Mouse (Mus musculus): Measurements from ENCODE around the gene Rnf123.

Rnf123 gene

DNA sequence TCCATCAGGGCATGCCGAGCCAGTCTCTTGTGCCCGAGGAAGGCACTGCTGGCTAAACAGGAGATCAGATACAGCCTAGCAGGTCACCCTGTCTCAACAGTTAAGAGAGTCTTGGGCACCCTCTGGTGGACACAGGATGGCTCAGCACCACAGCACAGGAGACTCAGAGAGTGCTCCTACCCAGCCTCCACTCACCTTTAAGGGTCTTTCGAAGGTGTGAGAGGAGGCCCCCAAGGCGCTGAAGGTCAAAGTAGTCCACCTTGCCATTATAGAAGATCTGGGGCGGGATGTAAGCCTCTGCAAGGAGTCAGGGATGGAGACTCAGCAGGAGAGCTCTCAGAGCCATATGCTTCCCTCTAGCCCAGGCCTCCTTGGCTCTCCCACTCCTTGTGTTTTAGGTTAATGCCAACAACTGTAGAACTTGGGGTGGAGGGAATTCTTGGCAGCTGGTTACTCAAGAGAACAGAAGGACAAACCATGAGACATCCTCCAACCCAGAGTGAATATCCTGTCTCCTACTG is 17.6 kb downstream of the Rnf123 start:
- DNase-seq (ENCODE audit: inconsistent age in 2 of 2, low spot score in 1 of 2), result peak; percentile 75 to 90

DNA sequence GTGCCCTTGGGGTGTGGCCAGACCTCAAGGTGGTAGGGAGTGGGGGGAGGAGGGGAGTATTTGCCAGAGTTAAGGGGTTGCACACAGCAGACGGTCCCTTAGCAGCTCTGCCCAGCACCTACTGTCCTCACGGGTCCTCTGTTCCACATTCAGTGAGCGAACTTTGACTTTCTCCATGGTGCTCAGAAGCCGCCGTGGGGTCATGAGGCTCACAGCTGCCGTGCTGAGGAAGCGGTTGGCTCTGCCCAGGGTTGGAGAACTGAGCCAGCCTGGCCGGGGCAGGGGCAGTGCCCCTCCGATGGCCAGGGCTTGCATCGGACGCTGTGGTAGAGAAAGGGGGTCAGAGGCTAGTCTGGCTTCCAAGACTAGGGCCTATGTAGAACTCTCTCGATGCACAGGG is 19.8 kb downstream of the Rnf123 start:
- no peak for DNase-seq (ENCODE audit: inconsistent age in 2 of 2, low spot score in 1 of 2)

DNA sequence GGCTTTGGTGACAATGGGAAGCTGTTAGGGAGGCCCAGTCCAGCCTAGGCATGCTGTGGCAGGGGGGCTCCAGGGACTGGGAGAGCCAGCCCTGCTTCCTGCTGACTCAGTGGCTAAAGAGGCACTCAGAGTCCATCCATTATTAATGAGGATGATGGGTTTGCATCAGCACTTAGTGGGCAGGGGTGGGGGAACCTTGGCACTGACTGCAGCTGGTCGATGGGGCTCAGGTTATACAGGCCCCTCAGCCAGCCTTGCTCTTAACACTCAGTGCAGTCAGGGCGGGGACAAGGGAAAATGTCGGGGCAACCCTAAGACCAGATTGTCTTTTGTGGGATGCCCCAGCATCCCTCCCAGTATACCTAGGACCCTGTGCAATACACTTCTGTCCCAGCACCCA is 21.0 kb downstream of the Rnf123 start:
- DNase-seq (ENCODE audit: inconsistent age in 2 of 2, low spot score in 1 of 2), result peak in 1 of 2 experiments; percentile 9

DNA sequence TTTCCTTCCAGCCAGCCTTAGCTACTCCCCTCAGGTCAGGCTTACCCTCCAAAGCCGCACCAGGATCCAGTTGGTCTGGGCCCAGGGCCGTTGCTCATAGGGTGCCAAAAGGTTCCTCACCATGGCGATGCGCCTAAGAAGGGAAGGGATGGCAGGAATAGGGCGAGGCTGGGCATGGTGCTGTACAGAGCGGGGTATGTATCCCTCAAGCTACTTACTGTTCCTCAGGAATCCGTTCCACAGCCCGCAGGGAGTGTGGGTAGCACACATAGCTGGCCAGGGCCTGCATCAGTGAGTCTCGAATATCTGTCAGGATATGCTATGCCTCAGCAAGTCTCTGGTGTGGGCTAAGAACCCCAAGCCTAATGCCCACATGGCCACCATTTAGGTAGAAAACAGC is 24.9 kb downstream of the Rnf123 start:
- DNase-seq (ENCODE audit: inconsistent age in 2 of 2, low spot score in 1 of 2), result no peak

DNA sequence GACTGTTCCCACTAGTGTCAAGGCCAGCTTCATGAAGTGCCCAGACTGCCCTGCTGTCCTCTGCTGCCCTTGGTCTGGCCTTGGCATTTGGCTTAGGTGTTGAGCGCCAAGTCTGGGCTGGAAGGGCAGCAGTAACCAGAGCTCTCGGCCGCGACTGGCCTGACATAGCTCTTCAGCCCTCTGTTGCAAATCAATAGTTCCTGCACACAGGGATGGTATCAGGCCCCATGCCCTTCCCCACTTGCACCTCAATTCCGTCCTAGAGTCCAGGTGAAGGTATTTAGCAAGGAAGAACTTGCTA is 25.9 kb downstream of the Rnf123 start:
- DNase-seq (ENCODE audit: inconsistent age in 2 of 2, low spot score in 1 of 2), result peak; percentile 85 to 91

DNA sequence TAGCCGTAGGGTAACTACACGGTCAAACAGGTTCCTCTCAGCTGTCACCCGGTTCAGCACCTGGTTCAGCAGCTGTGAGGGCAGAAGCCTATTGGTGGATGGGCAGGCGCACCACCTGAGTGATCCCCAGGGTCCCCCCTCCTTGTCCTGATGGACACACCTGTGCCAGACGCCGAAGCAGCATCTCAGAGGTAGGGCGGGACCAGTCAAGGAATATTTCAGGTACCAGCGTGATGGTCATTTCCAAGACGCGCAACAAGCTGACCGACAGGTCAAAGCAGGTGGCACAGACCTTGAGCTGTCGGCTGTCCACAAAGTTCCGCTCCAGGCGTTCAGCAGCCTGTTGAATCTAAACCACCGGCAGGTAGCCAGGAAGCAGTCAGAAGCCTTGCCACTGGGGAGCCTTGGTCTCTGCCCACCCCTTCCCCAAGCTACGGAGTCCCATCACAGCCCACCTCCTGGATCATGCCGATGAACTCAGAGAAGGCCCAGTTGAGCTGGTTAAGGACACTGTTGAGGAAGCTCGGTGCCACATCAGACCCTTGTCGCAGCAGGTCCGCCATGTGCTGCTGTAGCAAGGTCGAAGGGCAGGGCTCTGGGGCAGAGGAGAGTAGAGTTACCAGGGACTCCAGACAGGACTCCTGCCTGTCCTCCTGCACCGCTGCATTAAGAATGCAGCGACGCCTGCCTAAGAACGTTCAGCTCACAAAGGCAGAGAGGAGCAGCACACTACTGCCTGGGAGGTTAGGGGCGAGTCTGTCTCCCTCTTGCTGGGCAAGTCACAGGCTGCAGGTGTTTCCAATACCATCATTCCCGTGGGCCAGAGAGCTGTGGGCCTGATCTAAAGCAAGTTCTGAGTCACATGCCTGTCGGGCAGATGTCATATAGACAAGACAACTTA is 26.5 kb downstream of the Rnf123 start:
- DNase-seq (ENCODE audit: inconsistent age in 2 of 2, low spot score in 1 of 2), result no peak

DNA sequence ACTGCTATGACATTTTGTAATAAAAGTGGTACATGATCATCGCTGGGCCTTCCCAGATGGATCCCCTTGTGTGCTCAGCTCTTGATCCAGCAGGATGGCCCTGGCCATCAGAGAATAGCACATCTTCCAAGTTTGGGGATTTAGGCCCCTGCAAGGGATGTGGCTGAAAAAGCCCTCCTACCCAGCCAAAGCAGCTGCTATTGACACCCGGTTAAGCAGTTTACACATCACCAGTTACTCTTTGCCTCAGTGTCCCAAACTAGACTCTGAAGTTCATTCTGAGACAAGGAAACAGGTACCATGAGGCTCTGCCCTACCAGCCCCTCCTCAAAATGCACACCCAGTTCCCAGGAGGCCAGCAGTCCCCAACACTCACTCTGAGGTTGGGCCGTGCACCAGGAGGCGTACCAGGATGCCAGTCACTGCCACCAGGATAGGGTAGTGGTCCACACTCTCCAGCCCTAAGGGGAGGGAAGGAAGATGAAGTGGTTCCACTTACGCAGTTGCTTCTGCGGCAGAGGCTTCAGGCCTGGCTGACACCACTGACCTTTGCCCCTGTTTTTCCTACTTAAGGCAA is 27.4 kb downstream of the Rnf123 start:
- DNase-seq (ENCODE audit: inconsistent age in 2 of 2, low spot score in 1 of 2), result peak in 1 of 2 experiments; percentile 29

DNA sequence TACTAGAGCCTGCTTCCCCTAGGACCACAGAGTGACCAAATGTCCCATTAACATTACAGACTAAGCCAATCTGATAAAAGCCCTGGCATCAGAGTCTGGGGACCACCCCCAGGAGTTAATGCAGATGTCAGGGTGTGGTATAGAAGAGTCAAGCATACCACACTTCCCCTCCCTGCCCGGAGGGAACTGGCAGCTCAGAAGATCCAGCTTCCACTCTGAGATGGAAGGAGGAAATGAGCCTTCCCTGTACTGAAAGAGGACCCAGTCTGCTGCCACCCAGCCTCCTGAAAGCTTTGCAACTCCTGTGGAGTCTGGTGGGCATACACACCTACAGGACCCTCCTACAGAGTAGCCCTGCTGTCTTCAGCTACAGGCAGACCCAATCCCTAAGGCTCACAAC is 28.1 kb downstream of the Rnf123 start:
- peak in 1 of 2 experiments; percentile 44 for DNase-seq (ENCODE audit: inconsistent age in 2 of 2, low spot score in 1 of 2)

DNA sequence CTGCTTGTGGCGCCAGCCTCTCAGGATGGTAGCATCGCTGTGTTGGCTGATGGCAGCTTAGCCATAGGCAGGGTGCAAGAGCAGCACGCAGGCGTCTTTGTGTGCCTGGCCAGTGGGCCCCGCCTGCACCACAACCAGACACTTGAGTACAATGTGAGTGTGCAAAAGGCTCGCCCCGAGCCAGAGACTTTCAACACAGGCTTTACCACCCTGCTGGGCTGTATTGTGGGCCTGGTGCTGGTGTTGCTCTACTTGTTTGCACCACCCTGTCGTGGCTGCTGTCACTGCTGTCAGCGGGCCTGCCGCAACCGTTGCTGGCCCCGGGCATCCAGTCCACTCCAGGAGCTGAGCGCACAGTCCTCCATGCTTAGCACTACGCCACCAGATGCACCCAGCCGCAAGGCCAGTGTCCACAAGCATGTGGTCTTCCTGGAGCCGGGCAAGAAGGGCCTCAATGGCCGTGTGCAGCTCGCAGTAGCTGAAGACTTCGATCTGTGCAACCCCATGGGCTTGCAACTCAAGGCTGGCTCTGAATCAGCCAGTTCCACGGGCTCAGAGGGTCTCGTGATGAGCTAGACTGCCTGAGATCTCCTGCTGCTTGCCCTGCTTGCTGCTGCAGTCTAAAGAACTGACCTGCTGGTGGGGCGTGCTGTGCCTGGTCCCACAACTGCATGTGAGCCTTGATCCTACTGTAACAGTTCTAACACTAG is 28.7 kb downstream of the Rnf123 start:
- peak in 1 of 2 experiments; percentile 26 for DNase-seq (ENCODE audit: inconsistent age in 2 of 2, low spot score in 1 of 2)

DNA sequence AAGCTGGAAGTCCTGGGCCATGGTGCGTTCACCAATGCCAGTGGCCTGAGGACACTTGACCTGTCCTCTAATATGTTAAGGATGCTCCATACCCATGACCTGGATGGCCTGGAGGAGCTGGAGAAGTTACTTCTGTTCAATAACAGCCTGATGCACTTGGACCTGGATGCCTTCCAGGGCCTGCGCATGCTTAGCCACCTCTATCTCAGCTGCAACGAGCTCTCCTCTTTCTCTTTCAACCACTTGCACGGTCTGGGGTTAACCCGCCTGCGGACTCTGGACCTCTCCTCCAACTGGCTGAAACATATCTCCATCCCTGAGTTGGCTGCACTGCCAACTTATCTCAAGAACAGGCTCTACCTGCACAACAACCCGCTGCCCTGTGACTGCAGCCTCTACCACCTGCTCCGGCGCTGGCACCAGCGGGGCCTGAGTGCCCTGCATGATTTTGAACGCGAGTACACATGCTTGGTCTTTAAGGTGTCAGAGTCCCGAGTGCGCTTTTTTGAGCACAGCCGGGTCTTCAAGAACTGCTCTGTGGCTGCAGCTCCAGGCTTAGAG is 29.4 kb downstream of the Rnf123 start:
- peak in 1 of 2 experiments; percentile 37 for DNase-seq (ENCODE audit: inconsistent age in 2 of 2, low spot score in 1 of 2)

DNA sequence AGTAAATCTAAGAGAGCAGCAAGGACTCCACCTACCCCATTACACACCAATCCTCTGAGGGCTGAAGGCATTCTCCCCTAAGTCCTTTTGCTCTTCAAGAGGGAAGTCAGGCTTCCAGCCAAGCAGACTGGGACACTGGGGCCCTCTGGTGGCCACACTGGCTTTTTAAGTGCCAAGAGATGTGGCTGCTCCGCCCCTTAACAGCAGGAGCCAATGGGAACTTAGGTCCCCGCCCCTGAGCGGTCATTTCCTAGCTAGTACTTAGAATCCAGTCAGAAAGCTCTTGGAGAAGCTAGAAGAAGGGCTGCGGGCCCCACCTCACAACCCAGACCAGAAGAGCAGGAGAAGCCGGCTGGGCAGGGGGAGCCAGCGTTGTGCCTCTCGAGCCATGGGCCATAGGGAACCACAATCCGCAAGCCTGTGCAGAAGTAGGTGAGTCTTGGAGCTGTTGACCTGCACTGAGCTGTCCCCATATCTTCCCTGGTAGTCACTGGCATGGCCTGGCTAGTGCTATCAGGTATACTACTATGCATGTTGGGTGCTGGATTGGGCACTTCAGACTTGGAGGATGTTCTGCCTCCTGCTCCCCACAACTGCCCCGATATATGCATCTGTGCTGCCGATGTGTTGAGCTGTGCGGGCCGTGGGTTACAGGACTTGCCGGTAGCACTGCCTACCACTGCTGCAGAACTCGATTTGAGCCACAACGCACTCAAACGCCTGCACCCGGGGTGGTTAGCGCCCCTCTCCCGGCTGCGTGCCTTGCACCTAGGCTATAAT is 30.1 kb downstream of the Rnf123 start, which contains the start of gene Amigo3:
Gene Amigo3, plus strand, starts transcription at position 275 of the 780 bp plus-strand sequence.
- DNase-seq (ENCODE audit: inconsistent age in 2 of 2, low spot score in 1 of 2), result peak; percentile 96 to 99

DNA sequence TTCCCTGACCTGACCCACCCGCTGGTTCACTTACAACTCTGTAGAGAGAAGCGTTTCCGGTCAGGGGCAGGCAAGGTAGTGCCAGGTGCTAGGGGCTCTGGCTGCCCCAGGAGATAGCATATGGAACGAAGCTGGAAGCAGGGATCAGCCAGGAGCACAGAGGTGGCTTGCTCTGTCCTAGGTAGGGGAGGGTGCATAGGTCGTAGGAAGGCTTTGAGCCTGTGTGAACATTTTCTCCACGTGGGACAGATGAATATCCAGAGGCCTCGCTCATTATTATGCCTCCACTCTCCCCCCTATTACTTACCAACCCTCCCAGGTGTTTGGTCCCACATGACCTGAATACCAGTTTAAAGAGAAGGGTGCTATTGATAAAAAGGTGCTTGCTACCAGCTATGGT is 30.7 kb downstream of the Rnf123 start:
- DNase-seq (ENCODE audit: inconsistent age in 2 of 2, low spot score in 1 of 2), result no peak

DNA sequence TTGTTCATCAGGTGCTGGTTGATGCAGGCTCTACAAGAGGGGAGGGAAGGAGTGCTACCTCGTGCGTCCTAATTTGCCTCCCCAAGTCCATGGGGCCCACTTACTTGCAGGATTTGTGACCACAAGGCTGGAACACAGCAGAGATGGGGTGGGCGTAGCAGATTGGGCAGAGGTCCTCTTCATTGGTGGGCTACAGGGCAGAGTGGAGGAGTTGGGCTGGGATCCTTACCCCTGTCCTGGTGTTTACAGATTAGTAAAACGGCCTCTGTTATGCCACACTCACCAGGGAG is 31.3 kb downstream of the Rnf123 start:
- DNase-seq (ENCODE audit: inconsistent age in 2 of 2, low spot score in 1 of 2), result no peak

DNA sequence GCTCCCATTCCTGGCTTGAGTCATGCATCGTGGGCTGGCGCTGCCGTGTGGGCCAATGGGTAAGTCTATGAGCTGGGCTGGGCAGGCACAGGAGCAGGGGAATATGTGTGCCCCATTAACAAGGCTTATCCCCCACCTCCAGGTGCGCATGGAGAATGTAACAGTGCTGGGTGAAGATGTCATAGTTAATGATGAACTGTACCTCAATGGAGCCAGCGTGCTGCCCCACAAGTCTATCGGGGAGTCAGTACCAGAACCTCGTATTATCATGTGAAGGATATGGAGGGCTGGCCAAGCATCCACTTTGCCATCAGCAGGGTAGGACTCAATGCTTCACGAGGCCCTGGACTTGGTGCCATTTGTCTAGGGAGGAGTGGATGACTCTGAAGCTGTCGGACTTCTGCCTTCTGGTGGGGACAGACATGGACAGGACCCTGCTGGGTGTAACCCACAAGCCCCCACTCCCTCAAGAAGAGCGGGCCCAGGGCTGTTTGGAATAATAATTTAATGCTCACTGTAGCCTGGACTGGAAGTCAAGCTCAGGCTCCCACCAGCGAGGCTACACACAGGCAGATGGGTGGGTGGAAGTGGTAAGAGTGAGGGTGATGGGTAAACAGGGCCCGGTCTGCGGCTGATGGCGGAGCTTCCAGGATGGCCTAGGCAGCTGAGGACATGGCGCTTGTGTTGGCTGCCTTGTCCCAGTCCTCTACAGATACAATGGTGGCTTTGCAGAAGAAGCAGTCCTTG is 31.8 kb downstream of the Rnf123 start:
- no peak for DNase-seq (ENCODE audit: inconsistent age in 2 of 2, low spot score in 1 of 2)

DNA sequence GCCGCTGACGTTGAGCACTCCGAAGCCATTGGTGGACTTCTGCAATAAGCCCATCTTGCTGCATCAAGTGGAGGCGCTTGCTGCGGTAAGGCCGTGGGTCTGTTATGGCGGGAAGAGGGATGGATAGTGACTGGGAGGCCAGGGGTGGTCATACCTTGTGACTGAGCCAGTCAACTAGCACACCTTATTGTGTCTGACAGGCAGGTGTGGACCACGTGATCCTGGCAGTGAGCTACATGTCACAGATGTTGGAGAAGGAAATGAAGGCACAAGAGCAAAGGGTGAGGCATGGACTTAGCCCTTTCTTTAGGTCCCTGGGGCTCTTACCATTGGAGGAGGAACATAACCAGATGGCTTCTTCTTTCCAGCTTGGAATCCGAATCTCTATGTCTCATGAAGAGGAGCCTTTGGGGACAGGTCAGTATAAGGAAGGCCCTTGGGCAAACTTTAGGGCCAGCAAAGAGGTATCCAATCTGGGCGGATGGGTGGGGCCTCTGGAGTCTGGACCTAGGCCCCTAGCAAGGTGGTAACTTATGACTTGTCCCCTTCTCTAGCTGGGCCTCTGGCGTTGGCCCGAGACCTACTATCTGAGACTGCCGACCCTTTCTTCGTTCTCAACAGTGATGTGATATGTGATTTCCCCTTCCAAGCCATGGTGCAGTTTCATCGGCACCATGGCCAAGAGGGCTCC is 33.4 kb downstream of the Rnf123 start:
- peak in 1 of 2 experiments; percentile 50 for DNase-seq (ENCODE audit: inconsistent age in 2 of 2, low spot score in 1 of 2)

DNA sequence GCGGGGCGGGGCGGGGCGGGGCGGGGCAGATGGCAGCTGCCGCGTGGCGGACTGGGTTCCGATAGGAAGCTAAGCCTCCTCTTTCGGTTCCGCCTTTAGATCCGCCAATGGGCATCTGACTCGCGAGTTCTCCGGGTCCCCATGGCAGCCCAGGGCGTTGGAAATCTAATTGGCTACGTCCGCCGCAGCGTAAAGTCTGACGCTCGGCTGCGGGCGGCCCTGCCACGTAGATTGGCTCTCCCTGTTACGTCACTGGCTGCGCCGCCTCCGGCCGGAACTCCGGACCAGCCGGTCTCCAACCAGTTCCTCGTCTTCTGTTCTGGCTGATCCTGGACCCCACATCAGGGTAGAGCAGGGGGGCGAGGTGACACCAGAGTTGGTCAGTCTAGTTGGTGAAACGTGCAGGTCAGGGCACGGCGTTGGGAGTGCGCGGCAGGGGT is 34.1 kb downstream of the Rnf123 start, which contains the start of gene Gmppb:
Gene Gmppb, plus strand, starts transcription at position 227 of the 440 bp plus-strand sequence.
- peak; percentile 98 for DNase-seq (ENCODE audit: inconsistent age in 2 of 2, low spot score in 1 of 2)

DNA sequence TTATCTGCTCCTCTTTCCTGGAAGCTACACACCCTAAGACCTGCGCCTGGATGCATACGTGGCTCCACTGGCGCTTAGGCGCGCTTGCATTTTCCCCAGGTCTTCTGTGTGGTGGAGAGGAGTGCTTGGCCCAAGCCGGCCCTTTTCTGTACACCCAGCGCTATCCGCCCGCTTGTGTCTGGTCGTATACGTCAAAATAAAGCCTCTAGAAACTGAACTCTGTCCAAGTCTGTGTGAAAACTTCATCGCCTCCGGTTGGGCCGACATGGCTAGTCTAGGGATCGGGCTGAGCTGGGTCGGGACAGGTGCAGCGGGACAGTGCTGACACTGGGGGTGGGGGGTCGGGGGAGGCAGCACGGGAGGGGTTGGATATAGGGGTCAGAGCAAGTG is 34.6 kb downstream of the Rnf123 start:
- DNase-seq (ENCODE audit: inconsistent age in 2 of 2, low spot score in 1 of 2), result peak in 1 of 2 experiments; percentile 82

DNA sequence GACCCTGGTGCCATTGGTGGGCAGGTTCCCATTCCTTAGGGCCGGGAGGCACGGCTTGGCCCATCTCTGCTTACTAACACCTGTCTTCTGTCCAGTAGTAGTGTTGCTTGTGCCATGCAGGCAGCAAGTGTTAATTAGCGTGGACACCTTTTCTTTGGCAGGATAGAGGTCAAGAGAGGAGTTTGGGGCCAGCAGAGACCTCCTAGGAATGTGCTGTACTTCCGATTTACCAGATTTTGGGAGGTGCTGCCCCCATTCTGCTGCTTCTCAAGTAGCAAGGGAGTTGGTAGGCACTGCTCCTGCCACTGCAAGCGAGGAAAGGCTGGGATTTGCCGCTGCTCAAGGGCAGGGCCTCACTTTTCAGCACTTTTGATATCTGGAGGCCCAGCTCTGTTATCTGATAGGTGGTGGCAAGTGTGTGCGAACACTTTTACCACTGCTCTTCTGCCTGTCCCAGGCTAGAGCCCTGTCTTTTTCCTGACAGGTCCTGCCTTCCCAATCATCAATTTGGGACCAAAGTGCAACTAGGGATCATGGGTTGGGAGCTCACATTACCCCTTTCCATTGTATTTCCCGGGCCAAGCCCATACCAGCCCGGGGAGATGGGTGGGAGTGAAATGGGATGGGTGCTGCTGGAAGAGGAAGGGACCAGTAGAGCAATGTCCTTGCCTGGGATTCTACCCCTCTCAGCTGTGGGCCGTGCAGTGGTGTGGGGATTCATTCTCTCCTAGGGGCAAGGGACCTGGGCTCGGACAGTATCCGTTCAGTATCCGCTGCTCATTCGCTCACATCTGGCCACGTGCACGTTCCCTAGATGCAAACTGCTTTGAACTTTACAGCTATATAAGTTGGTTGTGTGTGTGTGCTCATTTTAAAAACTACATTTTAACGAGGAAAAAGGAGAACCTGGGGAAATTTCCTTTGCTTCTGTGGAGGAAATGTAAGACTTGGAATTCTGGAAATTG is 35.3 kb downstream of the Rnf123 start:
- DNase-seq (ENCODE audit: inconsistent age in 2 of 2, low spot score in 1 of 2), result no peak
